Mouse (Mus musculus): ENCODE results near the gene Mblac1. TPM values are rescaled to one million over a fixed set of nuclear protein-coding genes. Genes with fewer than 3 reads are reported as not detected.
A peak's percentile ranks its signal among the peaks of the same experiment; 100 is the strongest.

The Mblac1 gene
- 12.9 and 13.8 TPM in 2 replicates for polyA plus RNA-seq (2015; fragmentation: Nextera tagmentation; extraction: Ambion mirVana)

DNA sequence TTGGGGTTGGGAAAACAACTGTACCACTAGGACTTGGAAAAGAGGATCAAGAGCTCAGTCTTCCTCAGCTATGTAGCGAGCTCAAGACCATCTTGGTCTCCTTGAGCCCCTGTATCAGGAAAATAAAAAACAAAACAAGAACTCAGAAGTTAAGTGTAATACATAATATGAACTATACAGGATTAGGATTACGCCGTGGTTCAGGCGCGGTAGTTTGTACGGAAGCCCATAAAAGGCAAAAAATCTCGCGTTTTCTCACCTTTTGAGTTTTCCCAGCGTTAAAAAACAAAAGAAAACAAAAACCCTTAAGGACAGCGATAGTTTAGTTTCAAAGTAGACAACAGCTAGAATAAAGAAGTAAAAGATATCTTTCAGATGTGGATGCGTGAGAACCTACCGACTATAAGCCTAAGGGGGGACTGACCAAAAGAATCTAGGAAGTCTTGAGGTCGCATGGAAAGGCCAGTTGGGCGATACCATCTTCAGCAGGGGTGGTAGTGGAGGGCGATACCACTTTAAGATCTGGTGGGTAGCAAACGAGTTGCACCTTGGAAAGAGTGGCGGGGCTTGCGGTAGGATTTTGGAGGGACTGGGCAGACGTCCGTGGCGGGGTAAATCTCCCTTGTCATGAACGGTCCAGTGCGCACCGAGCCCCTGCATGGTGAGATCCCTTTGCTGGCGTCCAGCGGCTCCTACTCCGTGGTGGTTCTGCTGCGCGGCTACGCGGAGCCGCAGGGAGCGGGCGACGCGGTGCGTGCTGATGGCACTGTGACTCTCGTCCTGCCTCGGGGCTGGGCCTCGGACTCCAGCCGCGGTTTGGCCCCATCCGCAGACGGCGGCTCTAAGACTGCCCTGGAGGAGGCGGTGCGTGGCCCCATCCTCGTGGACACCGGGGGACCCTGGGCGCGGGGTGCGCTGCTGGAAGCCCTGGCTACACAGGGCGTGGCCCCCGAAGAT is at the start of gene Mblac1:
Mblac1 (plus strand) TSS at position 544 of the 957 bp plus-strand sequence.
- peak within 1 kb of the TSS; percentile 78 for H3K9ac ChIP-seq (replicated peaks)
- ATAC-seq = peak; percentile 92
- H3K27ac ChIP-seq = peak within 1 kb of the TSS; percentile 89
- peak within 1 kb of the TSS; percentile 70 for H3K4me3 ChIP-seq (replicated peaks)
- peaks cover 21% of the 10 kb centered on the region for H3K4me1 ChIP-seq (replicated peaks)
- 9% methylated on average over 54 of the region's 54 CpGs for WGBS
- no peaks in the 10 kb centered on the region for H3K27me3 ChIP-seq
- H3K9me3 ChIP-seq = no peaks in the 10 kb centered on the region
- peak within 1 kb of the TSS; percentile 85 for H3K4me2 ChIP-seq (replicated peaks)
- H3K36me3 ChIP-seq = peaks cover 38% of the 10 kb centered on the region

DNA sequence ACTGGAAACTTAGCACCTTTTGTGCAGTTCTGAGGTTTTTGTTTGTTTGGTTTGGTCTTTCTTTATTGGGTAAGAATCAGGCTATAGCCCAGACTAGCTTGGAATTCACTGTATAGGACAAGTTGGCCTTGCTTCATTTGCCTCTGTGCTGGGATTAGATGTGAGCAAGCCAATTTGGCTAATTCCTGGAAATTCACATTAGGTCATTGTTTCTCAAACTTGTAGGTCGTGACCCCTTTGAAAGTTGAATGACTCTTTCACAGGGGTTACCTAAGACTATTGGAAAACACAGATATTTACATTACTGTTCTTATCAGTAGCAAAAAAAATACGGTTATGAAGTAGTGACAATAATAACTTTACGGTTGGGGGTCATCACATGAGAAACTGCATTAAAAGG is 39.7 kb upstream of the Mblac1 start:
- peak overlapping the region; percentile 98; the same call in 1 of the 2 replicates for H3K27ac ChIP-seq

DNA sequence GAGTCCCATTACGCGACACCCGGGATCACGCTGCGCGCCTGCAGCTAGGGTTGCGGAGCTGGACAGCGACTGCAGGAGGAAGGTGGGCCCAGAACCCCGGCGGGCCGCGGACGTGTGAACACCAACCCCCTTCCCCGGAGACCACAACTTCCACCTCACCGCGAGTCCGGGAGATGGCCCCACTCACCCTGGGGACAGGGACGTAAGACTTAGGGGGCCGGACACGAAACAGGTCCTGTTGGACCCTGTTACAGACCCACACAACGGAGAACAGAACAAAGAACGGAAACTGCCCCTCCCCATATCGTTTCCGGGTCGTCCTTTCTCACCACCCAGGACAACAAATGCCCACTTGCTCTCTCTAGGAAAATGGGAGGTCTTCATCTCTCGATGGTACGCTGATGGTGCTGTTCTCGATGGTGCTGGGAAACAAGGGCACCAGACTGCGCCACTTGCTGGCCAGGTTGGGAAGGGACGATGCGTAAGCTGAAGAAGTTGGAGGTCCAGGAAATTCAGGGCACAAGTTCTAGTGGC is 38.6 kb upstream of the Mblac1 start, which contains the start of gene Zfp113:
Zfp113 (minus strand) TSS at position 302 of the 534 bp plus-strand sequence.
- ATAC-seq = peak; percentile 98
- H3K4me1 ChIP-seq (replicated peaks) = peaks cover 21% of the 10 kb centered on the region
- H3K36me3 ChIP-seq = peaks cover 24% of the 10 kb centered on the region
- H3K27me3 ChIP-seq = no peaks in the 10 kb centered on the region
- under 1% methylated on average over 31 of the region's 31 CpGs for WGBS
- H3K4me3 ChIP-seq (replicated peaks) = peak within 1 kb of the TSS; percentile 85
- peak within 1 kb of the TSS; percentile 96 for H3K9ac ChIP-seq (replicated peaks)
- H3K9me3 ChIP-seq = no peaks in the 10 kb centered on the region
- H3K27ac ChIP-seq = peak within 1 kb of the TSS; percentile 98
- peak within 1 kb of the TSS; percentile 84 for H3K4me2 ChIP-seq (replicated peaks)

More for the DNA sequence above, 39.7 kb upstream of the Mblac1 start:
- Histone ChIP-seq H3K27me3 (no peaks in the 10 kb centered on the region), H3K4me2 (replicated peaks) (peak overlapping the region; percentile 84), H3K9me3 (no peaks in the 10 kb centered on the region), H3K4me3 (replicated peaks) (peak overlapping the region; percentile 85), H3K4me1 (replicated peaks) (peaks cover 17% of the 10 kb centered on the region), H3K9ac (replicated peaks) (peak overlapping the region; percentile 96), H3K36me3 (peaks cover 28% of the 10 kb centered on the region)
- 93% methylated on average over 3 of the region's 3 CpGs for WGBS
- no peak for ATAC-seq

DNA sequence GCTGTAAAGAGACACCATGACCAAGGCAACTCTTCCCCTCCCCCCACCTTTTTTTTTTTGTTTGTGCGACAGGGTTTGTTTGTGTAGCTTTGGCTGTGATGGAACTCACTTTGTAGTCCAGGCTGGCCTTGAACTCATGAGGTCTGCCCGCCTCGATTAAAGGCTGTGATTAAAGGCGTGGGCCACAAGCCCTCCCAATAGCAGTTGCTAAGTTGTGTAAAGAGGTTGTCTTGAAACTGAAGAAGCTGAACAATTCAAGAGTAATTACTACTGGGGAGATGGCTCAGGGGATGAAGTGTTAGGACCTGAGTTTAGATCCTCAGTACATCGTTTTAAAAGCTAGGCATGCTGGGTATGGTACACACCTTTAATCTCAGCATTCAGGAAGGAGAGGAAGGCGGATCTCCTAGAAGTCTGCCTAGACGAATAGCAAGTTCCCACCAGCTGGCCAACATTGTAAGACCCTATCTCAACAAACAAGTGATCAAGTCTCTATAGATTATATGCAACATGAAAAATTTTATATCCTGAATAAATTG is 33.8 kb upstream of the Mblac1 start:
- H3K27ac ChIP-seq = peak overlapping the region; percentile 72; the same call in 1 of the 2 replicates
- 68% methylated on average over 7 of the region's 7 CpGs for WGBS
- H3K4me1 ChIP-seq (replicated peaks) = peaks cover 18% of the 10 kb centered on the region
- H3K27me3 ChIP-seq = no peaks in the 10 kb centered on the region
- peaks cover 27% of the 10 kb centered on the region for H3K36me3 ChIP-seq
- no peaks in the 10 kb centered on the region for H3K9me3 ChIP-seq
- ATAC-seq = peak; percentile 1; the same call in 1 of the 2 replicates
- H3K4me3 ChIP-seq (replicated peaks) = peak overlapping the region; percentile 76
- H3K4me2 ChIP-seq (replicated peaks) = peak overlapping the region; percentile 74
- peak overlapping the region; percentile 85 for H3K9ac ChIP-seq (replicated peaks)

DNA sequence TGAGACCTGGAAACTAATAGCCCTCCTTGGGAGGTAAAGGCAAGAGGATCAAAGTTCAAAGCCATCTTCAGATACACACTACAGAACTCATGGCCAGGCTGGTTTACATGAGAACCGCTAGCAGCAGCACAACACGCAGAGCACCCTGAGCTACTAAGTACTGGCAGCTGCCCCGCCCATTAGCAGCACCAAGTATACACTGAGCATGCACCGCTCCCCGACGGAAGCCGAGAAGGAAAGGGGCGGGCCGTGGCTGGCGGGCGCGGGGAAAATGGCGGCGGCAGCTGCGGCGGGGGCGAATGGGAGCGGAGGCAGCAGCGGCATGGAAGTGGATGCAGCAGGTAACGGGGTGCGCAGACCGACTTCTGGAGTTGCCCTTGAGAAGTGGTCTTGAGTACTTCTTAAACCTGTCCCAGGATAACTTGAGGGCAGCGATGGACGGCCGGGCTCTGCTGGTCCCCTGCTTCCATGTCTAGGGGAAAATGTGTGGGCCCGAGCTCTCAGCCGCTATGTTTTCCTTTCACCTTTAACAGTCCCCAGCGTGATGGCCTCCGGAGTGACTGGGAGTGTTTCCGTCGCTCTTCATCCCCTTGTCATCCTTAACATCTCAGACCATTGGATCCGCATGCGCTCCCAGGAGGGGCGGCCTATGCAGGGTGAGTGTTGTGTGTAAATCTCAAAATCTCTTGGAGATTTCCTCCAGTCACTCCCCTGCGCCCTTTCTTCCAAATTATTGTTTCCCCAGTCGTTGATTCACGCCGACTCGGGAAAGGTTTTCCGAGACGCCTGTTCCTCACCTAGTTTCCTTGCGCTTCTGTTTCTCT is 33.1 kb upstream of the Mblac1 start, which contains the start of gene Cops6:
Cops6 (plus strand) TSS at position 230 of the 824 bp plus-strand sequence.
- H3K9me3 ChIP-seq = no peaks in the 10 kb centered on the region
- H3K27ac ChIP-seq = peak within 1 kb of the TSS; percentile 72
- H3K4me3 ChIP-seq (replicated peaks) = peak within 1 kb of the TSS; percentile 76
- ATAC-seq = peak; percentile 98
- peaks cover 18% of the 10 kb centered on the region for H3K4me1 ChIP-seq (replicated peaks)
- no peaks in the 10 kb centered on the region for H3K27me3 ChIP-seq
- WGBS = 1% methylated on average over 42 of the region's 42 CpGs
- H3K36me3 ChIP-seq = peaks cover 35% of the 10 kb centered on the region
- peak within 1 kb of the TSS; percentile 85 for H3K9ac ChIP-seq (replicated peaks)
- peak within 1 kb of the TSS; percentile 74 for H3K4me2 ChIP-seq (replicated peaks)

DNA sequence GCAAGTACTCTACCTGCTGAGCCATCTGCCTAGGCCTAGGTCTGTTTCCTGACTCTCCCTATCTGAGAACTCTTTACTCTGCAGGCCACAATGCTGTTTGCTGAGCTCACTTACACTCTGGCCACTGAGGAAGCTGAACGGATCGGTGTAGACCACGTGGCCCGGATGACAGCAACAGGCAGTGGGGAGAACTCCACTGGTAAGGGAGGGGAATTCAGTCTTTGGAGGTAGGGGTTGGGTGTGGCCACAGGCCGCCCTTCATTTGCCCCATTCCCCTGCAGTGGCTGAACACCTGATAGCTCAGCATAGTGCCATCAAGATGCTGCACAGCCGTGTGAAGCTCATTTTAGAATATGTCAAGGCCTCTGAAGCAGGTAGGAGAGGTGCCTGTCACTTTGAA is 31.1 kb upstream of the Mblac1 start:
- no peak for ATAC-seq
- H3K4me3 ChIP-seq (replicated peaks) = no peak overlapping the region; the same call in 1 of the 2 replicates
- H3K9ac ChIP-seq (replicated peaks) = no peak overlapping the region
- H3K27me3 ChIP-seq = no peaks in the 10 kb centered on the region
- H3K4me2 ChIP-seq (replicated peaks) = no peak overlapping the region
- WGBS = 79% methylated on average over 6 of the region's 6 CpGs
- peaks cover 55% of the 10 kb centered on the region for H3K36me3 ChIP-seq
- peaks cover 18% of the 10 kb centered on the region for H3K4me1 ChIP-seq (replicated peaks)
- H3K27ac ChIP-seq = no peak overlapping the region
- no peaks in the 10 kb centered on the region for H3K9me3 ChIP-seq

DNA sequence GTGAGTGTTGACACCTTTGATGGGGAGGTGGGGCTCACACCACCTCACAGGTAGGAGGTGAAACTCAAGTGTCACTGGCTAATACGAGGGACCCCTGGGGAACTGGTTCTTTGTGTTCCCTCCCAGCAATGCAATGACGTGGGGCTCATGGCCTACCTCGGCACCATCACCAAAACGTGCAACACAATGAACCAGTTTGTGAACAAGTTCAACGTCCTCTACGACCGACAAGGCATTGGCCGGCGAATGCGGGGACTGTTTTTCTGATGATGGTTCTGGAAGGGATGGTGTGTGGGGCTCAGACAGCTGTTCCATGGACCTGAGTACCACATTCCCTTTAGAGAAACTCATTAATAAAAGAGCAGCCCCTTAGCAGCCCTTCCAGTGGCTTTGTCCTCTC is 30.5 kb upstream of the Mblac1 start:
- Histone ChIP-seq H3K36me3 (peaks cover 60% of the 10 kb centered on the region), H3K4me3 (replicated peaks) (no peak overlapping the region), H3K9me3 (no peaks in the 10 kb centered on the region), H3K27me3 (no peaks in the 10 kb centered on the region), H3K27ac (no peak overlapping the region), H3K4me2 (replicated peaks) (no peak overlapping the region), H3K4me1 (replicated peaks) (peaks cover 19% of the 10 kb centered on the region), H3K9ac (replicated peaks) (no peak overlapping the region)
- 66% methylated on average over 10 of the region's 10 CpGs for WGBS
- no peak for ATAC-seq

DNA sequence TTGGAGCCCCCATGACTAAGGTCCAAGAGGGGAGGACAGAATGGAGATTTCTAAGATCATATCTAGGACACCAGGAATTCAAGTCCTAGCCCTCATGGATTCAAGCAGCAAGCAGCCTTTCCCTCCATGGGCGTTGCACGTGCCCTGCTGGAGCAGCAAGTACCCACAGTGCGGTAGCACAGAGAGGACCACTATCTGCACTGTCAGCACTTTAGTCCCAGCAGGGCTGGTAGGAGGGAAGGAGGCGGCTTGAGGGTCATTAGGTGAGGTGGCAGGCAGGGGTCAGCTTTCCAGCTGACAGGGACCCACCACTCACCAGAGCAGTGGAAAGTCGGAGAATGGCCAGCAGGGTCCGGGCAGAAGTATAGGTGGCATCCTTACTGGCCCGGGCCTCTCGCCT is 28.5 kb upstream of the Mblac1 start:
- no peak overlapping the region for H3K9ac ChIP-seq (replicated peaks)
- no peak overlapping the region for H3K4me3 ChIP-seq (replicated peaks)
- H3K4me2 ChIP-seq (replicated peaks) = no peak overlapping the region
- no peaks in the 10 kb centered on the region for H3K27me3 ChIP-seq
- peaks cover 72% of the 10 kb centered on the region for H3K36me3 ChIP-seq
- 83% methylated on average over 8 of the region's 8 CpGs for WGBS
- ATAC-seq = no peak
- peaks cover 30% of the 10 kb centered on the region for H3K4me1 ChIP-seq (replicated peaks)
- no peaks in the 10 kb centered on the region for H3K9me3 ChIP-seq
- no peak overlapping the region for H3K27ac ChIP-seq

DNA sequence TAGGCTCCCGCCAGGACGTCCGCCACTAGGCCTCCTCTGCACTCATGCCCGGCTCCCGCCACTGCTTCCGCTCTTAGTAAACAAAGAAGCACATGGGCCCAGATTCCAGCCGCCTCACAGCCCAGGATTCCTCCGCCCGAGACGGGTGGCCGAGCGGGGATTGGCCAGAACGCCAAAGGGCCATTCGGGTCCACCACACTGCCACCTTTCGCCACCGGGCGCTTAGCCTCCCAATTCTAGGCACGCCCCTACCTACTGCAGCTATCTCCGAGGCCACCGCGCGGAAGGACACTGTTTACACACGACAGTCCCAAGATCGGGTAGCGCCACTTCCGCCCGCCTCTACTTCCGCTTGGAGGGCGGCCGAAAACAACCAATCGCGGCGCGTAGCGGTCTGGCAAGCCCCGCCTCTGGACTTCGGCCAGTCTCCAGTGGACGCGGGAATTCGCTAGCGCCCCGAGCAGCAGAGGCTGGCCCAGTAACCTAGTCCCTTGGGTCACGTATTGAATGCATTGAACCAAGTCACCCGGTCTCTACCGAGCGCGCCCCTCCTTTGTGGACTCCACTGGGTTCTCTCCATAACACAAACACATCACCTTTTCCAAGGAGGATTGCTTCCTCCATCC is 23.1 kb upstream of the Mblac1 start:
- under 1% methylated on average over 47 of the region's 47 CpGs for WGBS

DNA sequence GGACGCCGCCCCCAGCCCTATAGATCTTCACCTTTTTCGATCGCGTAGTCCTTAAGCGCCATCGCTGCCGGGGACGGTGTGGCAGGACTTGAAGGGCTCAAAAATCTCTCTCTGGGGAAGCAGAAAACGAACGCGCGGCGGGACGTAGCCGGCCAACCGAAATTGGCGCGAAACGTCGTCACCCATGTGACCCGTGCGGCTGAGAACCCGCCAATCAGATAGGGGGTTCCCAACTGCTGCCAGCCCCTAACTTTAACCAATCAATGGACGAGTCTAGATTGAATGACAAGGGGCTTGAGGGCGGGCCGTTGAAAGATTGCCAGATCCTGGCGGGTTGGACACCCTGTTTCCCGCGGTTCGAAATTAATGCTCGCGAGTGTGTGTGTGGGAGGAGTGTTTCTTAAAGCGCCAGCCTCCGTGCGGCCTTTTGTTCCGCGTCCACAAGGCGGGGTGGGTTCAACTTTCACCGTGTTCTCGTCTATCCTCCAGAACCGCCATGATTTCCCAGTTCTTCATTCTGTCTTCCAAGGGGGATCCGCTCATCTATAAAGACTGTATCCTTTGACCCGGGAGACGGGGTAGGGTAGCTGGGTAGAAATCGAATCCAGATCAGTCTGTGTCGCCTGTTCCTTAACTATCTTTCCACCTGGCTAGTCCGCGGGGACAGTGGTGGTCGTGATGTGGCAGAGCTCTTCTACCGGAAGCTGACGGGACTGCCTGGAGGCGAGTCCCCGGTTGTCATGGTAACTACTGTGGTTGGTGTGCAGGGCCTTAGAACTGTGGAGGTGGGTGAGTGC is 22.2 kb upstream of the Mblac1 start, which contains the start of the genes Ap4m1 and Mcm7:
Ap4m1 (plus strand) TSS at position 308 of the 797 bp plus-strand sequence.
Mcm7 (minus strand) TSS at position 728 of the 797 bp plus-strand sequence.
- H3K36me3 ChIP-seq = peaks cover 59% of the 10 kb centered on the region
- peak within 1 kb of the TSS; percentile 81 for H3K4me3 ChIP-seq (replicated peaks)
- peak; percentile 90 for ATAC-seq
- WGBS = under 1% methylated on average over 54 of the region's 54 CpGs
- peak within 1 kb of the TSS; percentile 75 for H3K9ac ChIP-seq (replicated peaks)
- peaks cover 44% of the 10 kb centered on the region for H3K4me1 ChIP-seq (replicated peaks)
- no peaks in the 10 kb centered on the region for H3K27me3 ChIP-seq
- peak within 1 kb of the TSS; percentile 95 for H3K4me2 ChIP-seq (replicated peaks)
- no peaks in the 10 kb centered on the region for H3K9me3 ChIP-seq
- H3K27ac ChIP-seq = peak within 1 kb of the TSS; percentile 87

More for the DNA sequence above, 23.1 kb upstream of the Mblac1 start:
- Histone ChIP-seq H3K36me3 (peaks cover 61% of the 10 kb centered on the region), H3K4me2 (replicated peaks) (peak overlapping the region; percentile 95), H3K9ac (replicated peaks) (peak overlapping the region; percentile 75), H3K4me3 (replicated peaks) (peak overlapping the region; percentile 81), H3K27ac (peak overlapping the region; percentile 82), H3K27me3 (no peaks in the 10 kb centered on the region), H3K4me1 (replicated peaks) (peaks cover 44% of the 10 kb centered on the region), H3K9me3 (no peaks in the 10 kb centered on the region)
- ATAC-seq = peak; percentile 89

Data from midbrain, embryonic 13.5 days (tissue).